Mouse (Mus musculus) embryonic fibroblast, embryonic 13.5 days (primary cell): ENCODE measurements around the gene Reps1. TPM values are rescaled to one million over a fixed set of nuclear protein-coding genes. Genes with fewer than 3 reads are reported as not detected.

ENCODE experiments used
- H3K27ac ChIP-seq: 2 replicates; pipeline ENCODE4 v1.5.1; 2012; ENCODE audit warnings: low read length, control low read depth, inconsistent platforms; ENCODE audit not compliant: insufficient read depth
- H3K4me1 ChIP-seq: 2 replicates; pipeline ENCODE4 v1.6.1; 2011; ENCODE audit warnings: low read length; ENCODE audit not compliant: control insufficient read depth, insufficient read depth
- H3K4me3 ChIP-seq: 2 replicates; pipeline ENCODE4 v1.5.1; 2011; ENCODE audit warnings: mild to moderate bottlenecking, control low read depth, low read length; ENCODE audit not compliant: insufficient read depth
- CTCF ChIP-seq: IDR thresholded peaks from 2 replicates; pipeline ENCODE4 v1.5.1; 2011; ENCODE audit warnings: mild to moderate bottlenecking, control low read depth, low read length, moderate library complexity, borderline replicate concordance; ENCODE audit not compliant: insufficient read depth
- POLR2A ChIP-seq: IDR thresholded peaks from 2 replicates; pipeline ENCODE4 v1.6.1; 2011; ENCODE audit warnings: low read depth, mild to moderate bottlenecking, control low read depth, low read length, moderate library complexity
- polyA plus RNA-seq: library from polyadenylated mRNA; stranded (reverse); fragments of >200 nt; gene quantifications from 2 replicates; pipeline ENCODE4 v1.2.4, GENCODE M21; 2011; ENCODE audit warnings: low read depth; ENCODE audit not compliant: missing spikeins, insufficient read length

Gene Reps1
- 42.6 and 57.3 TPM in 2 replicates for polyA plus RNA-seq

DNA sequence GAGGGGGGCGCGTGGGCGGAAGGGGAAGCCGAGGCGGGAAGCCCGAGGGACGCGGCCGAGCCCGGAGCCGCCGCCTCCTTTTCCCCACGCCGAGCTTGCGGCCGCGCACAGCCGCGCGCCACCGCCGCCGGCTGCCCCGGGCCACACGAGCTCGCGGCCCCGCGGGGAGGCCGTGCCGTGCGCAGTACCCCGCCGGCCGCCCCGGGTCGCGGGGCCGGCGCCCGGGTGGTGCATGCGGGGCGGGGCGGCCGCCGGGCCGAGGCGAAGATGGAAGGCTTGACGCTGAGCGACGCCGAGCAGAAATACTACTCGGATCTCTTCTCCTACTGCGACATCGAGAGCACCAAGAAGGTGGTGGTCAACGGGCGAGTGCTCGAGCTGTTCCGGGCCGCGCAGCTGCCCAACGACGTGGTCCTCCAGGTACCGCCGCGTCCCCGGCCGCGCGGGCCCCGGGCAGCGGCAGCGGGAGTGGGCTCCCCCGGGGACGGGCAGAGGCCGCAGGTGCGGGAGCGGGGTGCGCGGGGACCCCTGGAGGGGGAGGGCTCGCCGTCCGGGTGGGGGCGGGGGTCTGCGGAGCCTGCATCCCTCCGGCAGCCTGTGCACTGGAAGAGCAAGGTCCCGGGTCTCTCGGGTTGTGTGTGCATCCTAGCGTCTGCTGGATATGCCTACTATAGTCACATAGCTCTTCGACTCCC lies at the start of gene Reps1:
Reps1 (plus strand) TSS at position 166 of the 695 bp plus-strand sequence.
- TF ChIP-seq POLR2A (no peak; the same call in 1 of the 2 replicates), CTCF (no peak)
- Histone ChIP-seq H3K4me1 (peaks cover 10% of the 10 kb centered on the region; the same call in 1 of the 2 replicates), H3K4me3 (peak within 1 kb of the TSS; percentile 99), H3K27ac (peak within 1 kb of the TSS; percentile 29; the same call in 1 of the 2 replicates)

DNA sequence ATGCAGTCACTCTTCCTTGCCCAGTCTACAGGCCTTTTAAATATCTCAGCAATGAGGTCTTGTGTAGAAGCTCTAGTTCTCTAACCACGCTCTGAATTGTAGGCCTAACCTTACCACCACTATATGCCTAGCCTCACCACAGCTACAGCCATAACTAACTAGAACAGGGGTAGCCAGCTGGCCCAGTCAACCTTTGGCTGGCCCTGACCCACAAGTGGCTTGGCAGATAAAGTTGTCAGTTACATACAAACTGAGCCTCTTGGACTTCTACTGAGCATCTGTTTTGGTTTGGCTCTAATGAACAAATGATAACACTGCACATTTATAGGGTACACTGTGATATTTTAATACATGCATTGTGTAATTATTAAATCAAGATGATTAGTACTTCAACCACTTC lies 48.9 kb upstream of the Reps1 start:
- Histone ChIP-seq H3K27ac (0 out of 2 replicates have a peak overlapping the region, but pooled peaks have one; percentile 4), H3K4me1 (peaks cover 2% of the 10 kb centered on the region), H3K4me3 (no peak overlapping the region)
- TF ChIP-seq POLR2A: no peak
- TF ChIP-seq CTCF: no peak

DNA sequence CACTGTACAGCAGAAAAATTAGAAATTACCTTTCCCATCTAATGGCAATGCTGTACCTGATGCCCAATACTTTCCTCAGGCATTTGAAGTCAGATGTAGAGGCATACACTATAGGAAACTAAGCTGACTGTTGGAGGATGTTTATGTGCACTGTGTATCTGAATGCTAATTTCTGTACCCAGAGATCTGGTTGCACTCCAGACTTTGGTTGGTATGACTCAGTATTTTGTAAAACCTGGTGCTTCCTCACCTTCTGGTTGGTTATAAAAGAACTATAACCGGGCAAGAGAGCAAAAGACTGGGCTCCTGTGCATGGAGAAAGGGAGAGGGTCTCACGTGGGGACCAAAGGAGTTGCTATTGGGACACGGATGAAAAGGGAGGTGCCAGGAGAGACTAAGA lies 48.4 kb upstream of the Reps1 start:
- no peak overlapping the region; the same call in 1 of the 2 replicates for H3K27ac ChIP-seq
- TF ChIP-seq POLR2A (no peak), CTCF (no peak)
- no peak overlapping the region for H3K4me3 ChIP-seq
- H3K4me1 ChIP-seq: peaks cover 2% of the 10 kb centered on the region

GRCm38 (mm10) chr10:18008118-18008517 lies 47.5 kb upstream of the Reps1 start:
- peaks cover 2% of the 10 kb centered on the region for H3K4me1 ChIP-seq
- TF ChIP-seq POLR2A: no peak
- TF ChIP-seq CTCF: no peak
- no peak overlapping the region for H3K4me3 ChIP-seq
- H3K27ac ChIP-seq: no peak overlapping the region

DNA sequence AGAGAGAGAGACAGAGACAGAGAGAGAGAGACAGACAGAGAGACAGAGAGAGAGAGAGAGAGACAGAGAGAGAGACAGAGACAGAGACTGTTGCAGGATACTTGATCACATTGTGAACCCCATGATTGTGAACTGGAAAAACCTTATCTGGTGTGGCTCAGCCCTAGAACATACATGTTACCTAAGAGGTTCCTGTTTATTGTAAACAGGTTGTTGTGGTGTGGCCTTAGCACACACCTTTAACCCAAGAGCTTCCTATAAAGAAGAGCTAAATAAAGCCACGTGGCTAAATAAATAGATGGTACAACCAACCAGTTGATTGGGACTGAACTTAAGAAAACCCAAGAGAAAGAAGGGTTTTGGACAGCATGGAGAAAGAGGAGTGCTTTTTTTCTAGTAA lies 45.9 kb upstream of the Reps1 start:
- Histone ChIP-seq H3K4me3 (no peak overlapping the region), H3K27ac (no peak overlapping the region), H3K4me1 (peaks cover 2% of the 10 kb centered on the region)
- TF ChIP-seq CTCF (no peak), POLR2A (no peak)

GRCm38 (mm10) chr10:18011761-18012160 lies 43.9 kb upstream of the Reps1 start:
- no peak overlapping the region for H3K4me3 ChIP-seq
- H3K4me1 ChIP-seq: no peaks in the 10 kb centered on the region
- TF ChIP-seq CTCF (no peak), POLR2A (no peak)
- no peak overlapping the region for H3K27ac ChIP-seq

DNA sequence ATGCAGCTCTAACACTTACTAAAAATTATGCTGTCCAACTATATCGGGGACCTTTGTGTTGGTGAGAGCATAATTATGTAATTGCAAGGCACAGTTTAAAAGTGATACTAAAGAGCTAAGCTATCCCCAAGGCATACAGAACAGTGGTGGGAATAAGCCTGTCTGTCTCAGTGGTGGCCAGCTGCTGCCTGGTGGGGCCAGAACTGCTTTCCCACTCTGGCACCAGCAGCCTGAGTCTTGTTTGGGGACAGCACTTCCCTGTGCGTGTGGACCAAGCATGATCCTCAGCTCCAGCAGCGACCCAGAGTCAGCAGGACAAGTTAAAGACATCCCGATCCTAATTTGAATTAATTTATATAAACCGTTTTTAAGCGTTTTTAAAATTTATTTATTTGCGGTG lies 35.2 kb upstream of the Reps1 start:
- Histone ChIP-seq H3K4me1 (no peaks in the 10 kb centered on the region; the same call in 1 of the 2 replicates), H3K27ac (no peak overlapping the region), H3K4me3 (no peak overlapping the region)
- TF ChIP-seq CTCF: no peak
- no peak for TF ChIP-seq POLR2A

DNA sequence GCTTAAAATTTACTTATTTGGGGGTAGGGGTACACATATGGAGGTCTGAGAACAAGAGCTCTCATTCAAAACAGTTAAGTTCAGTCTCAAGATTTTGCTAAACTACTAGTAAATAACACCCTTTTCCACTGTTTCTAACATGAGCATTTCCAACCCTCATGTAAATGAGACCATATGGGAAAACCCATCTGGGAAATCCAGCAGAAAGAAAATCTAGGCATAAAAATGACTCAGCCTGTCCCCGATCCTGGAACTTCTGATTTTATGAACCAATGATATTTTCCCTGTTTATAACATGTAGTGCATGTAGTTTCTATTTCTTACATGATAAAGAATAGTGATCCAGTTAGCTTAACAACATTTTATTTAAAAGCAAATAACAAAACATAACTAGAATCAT lies 34.8 kb upstream of the Reps1 start:
- no peak overlapping the region for H3K27ac ChIP-seq
- no peak for TF ChIP-seq CTCF
- TF ChIP-seq POLR2A: no peak
- no peak overlapping the region for H3K4me3 ChIP-seq
- no peaks in the 10 kb centered on the region; the same call in 1 of the 2 replicates for H3K4me1 ChIP-seq

DNA sequence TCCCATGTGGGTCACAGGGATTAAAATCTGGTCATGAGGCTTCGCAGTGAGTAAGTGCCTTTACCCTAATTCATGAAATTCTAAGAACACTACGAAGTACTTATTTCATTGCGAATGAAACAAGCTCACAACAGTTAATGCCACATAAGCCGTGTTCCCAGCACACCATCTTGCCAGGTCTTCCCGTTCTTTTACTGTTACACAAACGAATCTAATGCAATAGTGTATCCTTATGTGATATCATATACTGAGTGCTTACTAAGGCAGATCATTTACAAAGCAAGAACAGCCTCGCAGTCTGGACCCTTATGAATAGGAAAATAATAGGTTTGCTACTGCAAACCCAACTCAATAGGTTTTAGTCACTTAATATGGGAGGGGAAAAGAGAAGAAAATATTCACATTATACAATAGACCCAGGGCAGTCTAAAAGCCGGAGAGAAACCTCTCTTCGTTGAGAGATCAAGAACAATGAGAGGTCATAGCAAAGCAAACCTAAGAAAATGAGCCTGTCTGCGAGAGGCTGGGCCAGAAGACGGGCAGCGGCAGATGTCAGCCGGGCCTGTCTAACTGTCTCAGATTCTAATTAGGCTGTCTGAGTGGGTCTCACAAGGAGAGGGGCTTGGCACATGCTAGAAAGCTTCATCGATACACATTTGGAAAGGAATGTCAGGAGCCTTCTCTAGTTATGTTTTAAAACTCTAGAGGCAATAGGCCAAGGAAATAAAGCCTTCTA lies 33.9 kb upstream of the Reps1 start:
- Histone ChIP-seq H3K4me3 (peak overlapping the region; percentile 71), H3K27ac (peak overlapping the region; percentile 87), H3K4me1 (no peaks in the 10 kb centered on the region; the same call in 1 of the 2 replicates)
- TF ChIP-seq POLR2A (peak; percentile 37; the same call in 1 of the 2 replicates), CTCF (no peak)

GRCm38 (mm10) chr10:18022312-18022711 lies 33.3 kb upstream of the Reps1 start:
- no peaks in the 10 kb centered on the region; the same call in 1 of the 2 replicates for H3K4me1 ChIP-seq
- H3K27ac ChIP-seq: peak overlapping the region; percentile 87
- TF ChIP-seq POLR2A (peak; percentile 68), CTCF (no peak)
- H3K4me3 ChIP-seq: peak overlapping the region; percentile 71
